Mouse (Mus musculus): ENCODE measurements around the gene Gatb. TPM values are rescaled to one million over a fixed set of nuclear protein-coding genes. Genes with fewer than 3 reads are reported as not detected.

The Gatb gene
- polyA plus RNA-seq, 1 experiment from 2014 or later: 38.3 TPM

- no peak overlapping the region for H3K4me3 ChIP-seq (ENCODE audit: low read depth, low read length)
- H3K9me3 ChIP-seq (replicated peaks; ENCODE audit: control insufficient read depth, low read length): no peaks in the 10 kb centered on the region
- 85% methylated on average over 2 of the region's 2 CpGs for WGBS (ENCODE audit: insufficient replicate concordance)
Measured at GRCm38 (mm10) chr3:85607753-85608152, 33.8 kb downstream of the Gatb start.

GRCm38 (mm10) chr3:85616389-85616788 is 42.5 kb downstream of the Gatb start:
- Histone ChIP-seq H3K9ac (ENCODE audit: low read depth, low read length) (no peak overlapping the region), H3K27me3 (ENCODE audit: control insufficient read depth, insufficient read depth, low read length) (no peaks in the 10 kb centered on the region), H3K4me3 (ENCODE audit: low read depth, low read length) (no peak overlapping the region), H3K27ac (ENCODE audit: low read depth, low read length) (no peak overlapping the region), H3K4me1 (ENCODE audit: control insufficient read depth, insufficient read depth, low read length) (peaks cover 5% of the 10 kb centered on the region), H3K4me2 (no peak overlapping the region), H3K9me3 (replicated peaks; ENCODE audit: control insufficient read depth, low read length) (no peaks in the 10 kb centered on the region), H3K36me3 (ENCODE audit: control insufficient read depth, insufficient read depth, low read length) (0 out of 2 replicates have a peak, but pooled peaks cover 5% of the 10 kb centered on the region)
- WGBS (ENCODE audit: insufficient replicate concordance): 76% methylated on average over 1 of the region's 1 CpGs
- ATAC-seq (replicated peaks; ENCODE audit: insufficient number of reproducible peaks, low FRiP score, low TSS enrichment): no peak

More at GRCm38 (mm10) chr3:85607753-85608152, 33.8 kb downstream of the Gatb start:
- Histone ChIP-seq H3K9ac (ENCODE audit: low read depth, low read length) (no peak overlapping the region), H3K27ac (ENCODE audit: low read depth, low read length) (no peak overlapping the region), H3K4me1 (ENCODE audit: control insufficient read depth, insufficient read depth, low read length) (peaks cover 9% of the 10 kb centered on the region), H3K4me2 (no peak overlapping the region), H3K27me3 (ENCODE audit: control insufficient read depth, insufficient read depth, low read length) (no peaks in the 10 kb centered on the region), H3K36me3 (ENCODE audit: control insufficient read depth, insufficient read depth, low read length) (no peaks in the 10 kb centered on the region)
- no peak for ATAC-seq (replicated peaks; ENCODE audit: insufficient number of reproducible peaks, low FRiP score, low TSS enrichment)

- ATAC-seq (replicated peaks; ENCODE audit: insufficient number of reproducible peaks, low FRiP score, low TSS enrichment): no peak
- Histone ChIP-seq H3K27me3 (ENCODE audit: control insufficient read depth, insufficient read depth, low read length) (no peaks in the 10 kb centered on the region), H3K27ac (ENCODE audit: low read depth, low read length) (no peak overlapping the region), H3K4me1 (ENCODE audit: control insufficient read depth, insufficient read depth, low read length) (no peaks in the 10 kb centered on the region), H3K36me3 (ENCODE audit: control insufficient read depth, insufficient read depth, low read length) (0 out of 2 replicates have a peak, but pooled peaks cover 5% of the 10 kb centered on the region), H3K4me3 (ENCODE audit: low read depth, low read length) (no peak overlapping the region), H3K9ac (ENCODE audit: low read depth, low read length) (no peak overlapping the region), H3K4me2 (no peak overlapping the region), H3K9me3 (replicated peaks; ENCODE audit: control insufficient read depth, low read length) (no peaks in the 10 kb centered on the region)
- 75% methylated on average over 6 of the region's 6 CpGs for WGBS (ENCODE audit: insufficient replicate concordance)
Measured at GRCm38 (mm10) chr3:85618885-85619284, 45.0 kb downstream of the Gatb start.

- no peak for ATAC-seq (replicated peaks; ENCODE audit: insufficient number of reproducible peaks, low FRiP score, low TSS enrichment)
- H3K36me3 ChIP-seq (ENCODE audit: control insufficient read depth, insufficient read depth, low read length): 0 out of 2 replicates have a peak, but pooled peaks cover 5% of the 10 kb centered on the region
- H3K27me3 ChIP-seq (ENCODE audit: control insufficient read depth, insufficient read depth, low read length): no peaks in the 10 kb centered on the region
- no peak overlapping the region for H3K27ac ChIP-seq (ENCODE audit: low read depth, low read length)
- H3K9me3 ChIP-seq (replicated peaks; ENCODE audit: control insufficient read depth, low read length): no peaks in the 10 kb centered on the region
- H3K9ac ChIP-seq (ENCODE audit: low read depth, low read length): no peak overlapping the region
- no peak overlapping the region for H3K4me2 ChIP-seq
- H3K4me3 ChIP-seq (ENCODE audit: low read depth, low read length): no peak overlapping the region
- WGBS (ENCODE audit: insufficient replicate concordance): 77% methylated on average over 5 of the region's 5 CpGs
- H3K4me1 ChIP-seq (ENCODE audit: control insufficient read depth, insufficient read depth, low read length): no peaks in the 10 kb centered on the region
Measured at GRCm38 (mm10) chr3:85619345-85619744, 45.4 kb downstream of the Gatb start.

GRCm38 (mm10) chr3:85619751-85620150 is 45.8 kb downstream of the Gatb start:
- Histone ChIP-seq H3K9me3 (replicated peaks; ENCODE audit: control insufficient read depth, low read length) (no peaks in the 10 kb centered on the region), H3K4me3 (ENCODE audit: low read depth, low read length) (no peak overlapping the region), H3K4me1 (ENCODE audit: control insufficient read depth, insufficient read depth, low read length) (no peaks in the 10 kb centered on the region), H3K36me3 (ENCODE audit: control insufficient read depth, insufficient read depth, low read length) (0 out of 2 replicates have a peak, but pooled peaks cover 5% of the 10 kb centered on the region), H3K27me3 (ENCODE audit: control insufficient read depth, insufficient read depth, low read length) (no peaks in the 10 kb centered on the region), H3K27ac (ENCODE audit: low read depth, low read length) (no peak overlapping the region), H3K4me2 (no peak overlapping the region), H3K9ac (ENCODE audit: low read depth, low read length) (no peak overlapping the region)
- 90% methylated on average over 1 of the region's 1 CpGs for WGBS (ENCODE audit: insufficient replicate concordance)
- ATAC-seq (replicated peaks; ENCODE audit: insufficient number of reproducible peaks, low FRiP score, low TSS enrichment): no peak

- Histone ChIP-seq H3K27me3 (ENCODE audit: control insufficient read depth, insufficient read depth, low read length) (no peaks in the 10 kb centered on the region), H3K9ac (ENCODE audit: low read depth, low read length) (no peak overlapping the region), H3K36me3 (ENCODE audit: control insufficient read depth, insufficient read depth, low read length) (no peaks in the 10 kb centered on the region), H3K9me3 (replicated peaks; ENCODE audit: control insufficient read depth, low read length) (no peaks in the 10 kb centered on the region), H3K4me3 (ENCODE audit: low read depth, low read length) (no peak overlapping the region), H3K4me2 (no peak overlapping the region), H3K27ac (ENCODE audit: low read depth, low read length) (no peak overlapping the region), H3K4me1 (ENCODE audit: control insufficient read depth, insufficient read depth, low read length) (no peaks in the 10 kb centered on the region)
- no peak for ATAC-seq (replicated peaks; ENCODE audit: insufficient number of reproducible peaks, low FRiP score, low TSS enrichment)
- 94% methylated on average over 4 of the region's 4 CpGs for WGBS (ENCODE audit: insufficient replicate concordance)
Measured at GRCm38 (mm10) chr3:85629895-85630510, 56.1 kb downstream of the Gatb start.

GRCm38 (mm10) chr3:85633733-85634132 is 59.8 kb downstream of the Gatb start:
- no peak for ATAC-seq (replicated peaks; ENCODE audit: insufficient number of reproducible peaks, low FRiP score, low TSS enrichment)
- no peaks in the 10 kb centered on the region for H3K36me3 ChIP-seq (ENCODE audit: control insufficient read depth, insufficient read depth, low read length)
- H3K4me3 ChIP-seq (ENCODE audit: low read depth, low read length): no peak overlapping the region
- H3K4me1 ChIP-seq (ENCODE audit: control insufficient read depth, insufficient read depth, low read length): peaks cover 17% of the 10 kb centered on the region
- no peak overlapping the region for H3K4me2 ChIP-seq
- no peak overlapping the region for H3K9ac ChIP-seq (ENCODE audit: low read depth, low read length)
- no peaks in the 10 kb centered on the region for H3K9me3 ChIP-seq (replicated peaks; ENCODE audit: control insufficient read depth, low read length)
- no peak overlapping the region for H3K27ac ChIP-seq (ENCODE audit: low read depth, low read length)
- no peaks in the 10 kb centered on the region for H3K27me3 ChIP-seq (ENCODE audit: control insufficient read depth, insufficient read depth, low read length)
- WGBS (ENCODE audit: insufficient replicate concordance): 58% methylated on average over 2 of the region's 2 CpGs

- Histone ChIP-seq H3K36me3 (ENCODE audit: control insufficient read depth, insufficient read depth, low read length) (no peaks in the 10 kb centered on the region), H3K9me3 (replicated peaks; ENCODE audit: control insufficient read depth, low read length) (no peaks in the 10 kb centered on the region), H3K9ac (ENCODE audit: low read depth, low read length) (no peak overlapping the region), H3K4me2 (no peak overlapping the region), H3K27ac (ENCODE audit: low read depth, low read length) (no peak overlapping the region), H3K4me3 (ENCODE audit: low read depth, low read length) (no peak overlapping the region), H3K27me3 (ENCODE audit: control insufficient read depth, insufficient read depth, low read length) (no peaks in the 10 kb centered on the region), H3K4me1 (ENCODE audit: control insufficient read depth, insufficient read depth, low read length) (peaks cover 17% of the 10 kb centered on the region)
- no peak for ATAC-seq (replicated peaks; ENCODE audit: insufficient number of reproducible peaks, low FRiP score, low TSS enrichment)
- WGBS (ENCODE audit: insufficient replicate concordance): 88% methylated on average over 8 of the region's 8 CpGs
Measured at GRCm38 (mm10) chr3:85634389-85635125, 60.6 kb downstream of the Gatb start.

GRCm38 (mm10) chr3:85635126-85635419 is 61.2 kb downstream of the Gatb start:
- WGBS (ENCODE audit: insufficient replicate concordance): 65% methylated on average over 2 of the region's 2 CpGs
- no peak for ATAC-seq (replicated peaks; ENCODE audit: insufficient number of reproducible peaks, low FRiP score, low TSS enrichment)
- H3K9ac ChIP-seq (ENCODE audit: low read depth, low read length): no peak overlapping the region
- H3K27ac ChIP-seq (ENCODE audit: low read depth, low read length): no peak overlapping the region
- H3K4me1 ChIP-seq (ENCODE audit: control insufficient read depth, insufficient read depth, low read length): peaks cover 17% of the 10 kb centered on the region
- no peaks in the 10 kb centered on the region for H3K36me3 ChIP-seq (ENCODE audit: control insufficient read depth, insufficient read depth, low read length)
- no peak overlapping the region for H3K4me2 ChIP-seq
- no peaks in the 10 kb centered on the region for H3K27me3 ChIP-seq (ENCODE audit: control insufficient read depth, insufficient read depth, low read length)
- H3K9me3 ChIP-seq (replicated peaks; ENCODE audit: control insufficient read depth, low read length): no peaks in the 10 kb centered on the region
- no peak overlapping the region for H3K4me3 ChIP-seq (ENCODE audit: low read depth, low read length)

All from heart, embryonic 11.5 days (tissue).